Mouse (Mus musculus): ENCODE measurements at regions not wholly inside any gene's neighbourhood (a gene's known extent, or its start where the extent isn't known, plus 50 kb on each side); places are given as distances from the start of the nearest gene placed in this dataset.

DNA sequence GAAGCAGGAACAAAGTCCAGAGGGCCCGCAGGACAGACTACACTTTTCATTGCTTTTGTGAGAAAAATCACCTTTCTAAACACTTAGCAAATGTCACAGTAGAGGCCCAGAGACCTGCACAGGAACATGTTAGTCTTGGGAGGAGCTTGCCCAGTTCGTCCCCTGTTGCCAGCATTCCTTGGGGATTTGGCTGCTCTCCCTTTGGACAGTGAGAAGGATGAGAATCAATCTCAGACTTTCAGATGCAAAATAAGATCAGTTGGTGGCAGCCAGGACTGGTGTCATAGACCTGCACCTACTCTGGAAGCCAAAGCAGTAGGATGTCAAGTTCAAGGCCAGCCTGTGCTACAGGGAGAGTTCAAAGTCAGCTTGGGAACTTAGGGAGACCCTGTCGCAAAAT lies 80.7 kb upstream of the Tpm1 start:
- no peak overlapping the region for H3K4me2 ChIP-seq (ENCODE audit: low read depth)
- H3K4me3 ChIP-seq, result no peak overlapping the region
- no peaks in the 10 kb centered on the region for H3K36me3 ChIP-seq (ENCODE audit: control insufficient read depth, insufficient read depth)
- TF ChIP-seq POLR2AphosphoS2 (IDR thresholded peaks at IDR 0.05; ENCODE audit: insufficient read length, low read depth), result no peak
- no peak for TF ChIP-seq MYOG (IDR thresholded peaks at IDR 0.05; ENCODE audit: control insufficient read depth in 1 of 3, insufficient read depth in 1 of 3, insufficient read length in 2 of 3, low read depth in 2 of 3)
- no peak for TF ChIP-seq TCF12 (IDR thresholded peaks at IDR 0.05; ENCODE audit: insufficient read depth, poor library complexity, severe bottlenecking)
- no peaks in the 10 kb centered on the region for H3K79me2 ChIP-seq (ENCODE audit: control insufficient read depth, insufficient read depth)
- H3ac ChIP-seq (ENCODE audit: control insufficient read depth, insufficient read length), result no peak overlapping the region
- H3K27me3 ChIP-seq (ENCODE audit: control insufficient read depth, insufficient read depth, insufficient read length), result no peaks in the 10 kb centered on the region

DNA sequence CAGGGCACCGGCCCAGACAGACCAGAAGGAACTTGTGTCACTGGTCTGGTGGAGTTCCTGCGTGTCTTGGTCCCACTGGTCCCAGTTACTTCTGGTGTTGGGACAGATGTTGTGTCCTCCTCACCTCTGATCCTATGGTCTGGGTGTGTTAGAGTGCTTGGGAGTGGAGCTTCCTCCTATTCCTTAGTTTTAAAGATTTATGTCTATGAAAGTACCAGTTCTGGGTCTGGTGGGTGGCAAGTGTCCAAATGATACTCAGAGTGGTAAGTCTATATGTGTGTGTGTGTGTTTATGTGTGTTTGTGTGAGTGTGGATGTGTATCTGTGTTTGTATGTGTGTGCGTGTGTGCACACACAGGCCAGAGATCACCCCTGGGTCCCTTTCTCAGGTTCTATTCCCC lies 79.9 kb upstream of the Tpm1 start:
- no peak overlapping the region for H3K4me2 ChIP-seq (ENCODE audit: low read depth)
- TF ChIP-seq POLR2A (IDR thresholded peaks at IDR 0.05; ENCODE audit: insufficient read length, low read depth), result no peak
- TF ChIP-seq SRF (IDR thresholded peaks at IDR 0.05; ENCODE audit: control insufficient read depth, insufficient read length, low read depth), result no peak
- H3K27me3 ChIP-seq (ENCODE audit: control insufficient read depth, insufficient read depth, insufficient read length), result no peaks in the 10 kb centered on the region
- H3ac ChIP-seq (ENCODE audit: control insufficient read depth, insufficient read length), result no peak overlapping the region
- H3K4me3 ChIP-seq, result no peak overlapping the region
- H3K79me2 ChIP-seq (ENCODE audit: control insufficient read depth, insufficient read depth), result no peaks in the 10 kb centered on the region
- no peaks in the 10 kb centered on the region for H3K36me3 ChIP-seq (ENCODE audit: control insufficient read depth, insufficient read depth)

DNA sequence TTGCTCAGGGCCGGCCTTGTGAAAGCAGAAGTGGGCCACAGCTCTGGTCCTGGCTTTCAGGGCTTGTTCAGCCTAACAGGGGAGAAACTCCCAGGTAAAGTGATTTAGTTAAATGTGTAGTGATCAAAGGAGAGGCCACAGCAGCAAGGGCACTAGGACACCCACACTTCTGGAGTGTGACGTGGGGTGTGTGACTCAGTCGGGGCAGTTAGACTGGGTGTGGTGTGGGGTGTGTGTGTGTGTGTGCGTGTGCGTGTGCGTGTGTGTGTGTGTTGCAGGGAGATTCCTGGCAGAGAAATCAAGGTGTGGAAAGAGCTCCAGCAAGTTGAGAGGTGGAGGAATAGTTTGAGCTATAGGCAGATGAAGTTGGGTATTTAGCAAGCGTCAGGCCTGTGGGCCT lies 72.5 kb upstream of the Tpm1 start:
- no peaks in the 10 kb centered on the region for H3K36me3 ChIP-seq (ENCODE audit: control insufficient read depth, insufficient read depth)
- H3K79me2 ChIP-seq (ENCODE audit: control insufficient read depth, insufficient read depth), result no peaks in the 10 kb centered on the region
- no peaks in the 10 kb centered on the region for H3K27me3 ChIP-seq (ENCODE audit: control insufficient read depth, insufficient read depth, insufficient read length)
- no peak overlapping the region for H3K4me3 ChIP-seq
- no peak for TF ChIP-seq REST (IDR thresholded peaks at IDR 0.05; ENCODE audit: insufficient read depth, insufficient read length)
- no peak for TF ChIP-seq POLR2A (IDR thresholded peaks at IDR 0.05; ENCODE audit: insufficient read length, low read depth)
- TF ChIP-seq CEBPB (IDR thresholded peaks at IDR 0.05; ENCODE audit: insufficient read depth, poor library complexity, severe bottlenecking), result no peak
- TF ChIP-seq MYOD1 (IDR thresholded peaks at IDR 0.05; ENCODE audit: control insufficient read depth in 1 of 3, insufficient read length in 2 of 3, low read depth in 2 of 3), result no peak
- TF ChIP-seq SRF (IDR thresholded peaks at IDR 0.05; ENCODE audit: control insufficient read depth, insufficient read length, low read depth), result no peak
- no peak for TF ChIP-seq E2F4 (IDR thresholded peaks at IDR 0.05; ENCODE audit: insufficient read depth)
- TF ChIP-seq TCF3 (IDR thresholded peaks at IDR 0.05; ENCODE audit: insufficient read length, low read depth), result no peak
- no peak for TF ChIP-seq MAX (IDR thresholded peaks at IDR 0.05; ENCODE audit: low read depth)
- no peak for TF ChIP-seq POLR2AphosphoS2 (IDR thresholded peaks at IDR 0.05; ENCODE audit: insufficient read length, low read depth)
- TF ChIP-seq MYOG (IDR thresholded peaks at IDR 0.05; ENCODE audit: control insufficient read depth in 1 of 3, insufficient read depth in 1 of 3, insufficient read length in 2 of 3, low read depth in 2 of 3), result no peak
- TF ChIP-seq TCF12 (IDR thresholded peaks at IDR 0.05; ENCODE audit: insufficient read depth, poor library complexity, severe bottlenecking), result no peak
- no peak for TF ChIP-seq USF1 (IDR thresholded peaks at IDR 0.05; ENCODE audit: low read depth)
- no peak overlapping the region for H3ac ChIP-seq (ENCODE audit: control insufficient read depth, insufficient read length)
- H3K4me2 ChIP-seq (ENCODE audit: low read depth), result no peak overlapping the region

DNA sequence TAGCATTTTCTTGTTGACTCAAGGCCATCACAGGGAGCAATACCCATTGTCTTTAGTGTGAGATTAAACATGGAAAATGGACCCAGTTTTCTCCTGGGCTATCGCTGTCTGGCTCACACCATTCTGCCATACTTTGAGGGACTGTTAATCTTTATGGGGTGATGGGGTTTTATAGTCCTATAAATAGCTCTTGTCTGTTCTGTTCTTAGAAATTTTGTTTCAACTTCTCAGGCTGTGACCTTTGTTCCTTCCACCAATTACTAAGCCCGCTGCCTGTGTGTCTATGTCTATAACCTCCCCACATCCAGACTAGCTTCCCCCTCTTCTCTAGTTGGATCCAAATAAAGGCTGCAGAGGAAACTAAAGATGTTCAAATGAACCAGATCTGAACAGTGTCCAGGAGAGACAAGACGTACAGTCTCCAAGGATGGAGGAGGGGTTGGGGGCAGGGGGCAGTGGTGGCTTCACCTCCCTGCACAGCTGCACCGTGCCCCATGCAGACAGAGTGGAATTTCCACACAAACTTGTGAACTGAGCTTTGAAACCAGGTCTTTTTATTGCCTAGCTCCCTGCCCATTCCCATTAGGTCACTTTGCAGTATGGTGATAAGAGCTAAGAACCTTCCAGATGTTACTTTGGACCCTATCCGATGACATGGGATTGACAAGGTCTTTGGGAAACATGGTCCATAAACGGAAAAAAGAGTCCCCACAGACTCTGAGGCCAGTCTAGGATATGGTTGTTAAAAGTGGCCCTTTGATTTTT lies 69.9 kb upstream of the Tpm1 start:
- TF ChIP-seq TCF12 (IDR thresholded peaks at IDR 0.05; ENCODE audit: insufficient read depth, poor library complexity, severe bottlenecking) (no peak), MYOD1 (IDR thresholded peaks at IDR 0.05; ENCODE audit: control insufficient read depth in 1 of 3, insufficient read length in 2 of 3, low read depth in 2 of 3) (peak in 1 of 3 experiments; percentile 26)
- no peak overlapping the region for H3ac ChIP-seq (ENCODE audit: control insufficient read depth, insufficient read length)
- no peak overlapping the region for H3K4me2 ChIP-seq (ENCODE audit: low read depth)
- H3K79me2 ChIP-seq (ENCODE audit: control insufficient read depth, insufficient read depth), result no peaks in the 10 kb centered on the region
- H3K27me3 ChIP-seq (ENCODE audit: control insufficient read depth, insufficient read depth, insufficient read length), result no peaks in the 10 kb centered on the region
- H3K36me3 ChIP-seq (ENCODE audit: control insufficient read depth, insufficient read depth), result no peaks in the 10 kb centered on the region
- no peak overlapping the region for H3K4me3 ChIP-seq

DNA sequence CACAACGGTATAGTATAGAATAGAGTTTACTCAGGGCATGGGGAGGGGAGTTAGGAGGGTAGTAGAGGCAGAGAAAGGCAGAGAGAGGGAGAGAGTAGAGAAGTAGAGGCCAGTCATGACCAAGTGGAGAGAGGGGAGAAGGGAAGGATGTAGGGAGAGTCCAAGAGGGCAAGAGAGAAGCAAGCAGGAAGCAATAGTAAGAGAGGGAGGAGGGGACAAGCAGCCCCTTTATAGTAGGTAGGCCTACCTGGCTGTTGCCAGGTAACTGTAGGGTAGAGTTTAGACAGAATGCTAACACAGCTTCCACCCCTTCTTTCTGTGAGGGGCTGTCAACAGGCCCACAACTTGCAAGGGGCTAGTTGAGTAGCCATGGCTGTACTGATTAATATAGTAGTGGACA lies 69.2 kb upstream of the Tpm1 start:
- Histone ChIP-seq H3K27me3 (ENCODE audit: control insufficient read depth, insufficient read depth, insufficient read length) (no peaks in the 10 kb centered on the region), H3K4me2 (ENCODE audit: low read depth) (no peak overlapping the region)

DNA sequence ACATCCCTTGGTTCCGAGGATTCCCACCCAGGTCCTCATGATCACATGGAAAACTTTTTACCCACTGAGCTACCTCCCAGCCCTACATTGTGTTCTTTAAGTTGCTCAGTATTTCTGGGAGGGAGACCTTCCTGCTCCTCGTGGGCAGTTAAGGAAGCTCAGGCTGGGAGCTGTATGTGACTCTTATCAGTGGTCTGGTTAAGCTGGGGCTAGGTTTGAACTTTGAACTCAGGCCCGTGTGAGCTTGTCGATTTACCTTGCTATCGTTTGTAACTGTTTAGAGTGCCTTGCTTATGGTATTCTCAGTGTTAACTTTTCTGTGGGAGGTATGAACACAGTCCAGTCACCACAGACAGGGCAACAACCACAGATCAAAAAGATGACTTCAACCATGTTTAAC lies 68.4 kb upstream of the Tpm1 start:
- Histone ChIP-seq H3K4me2 (ENCODE audit: low read depth) (no peak overlapping the region), H3K4me3 (no peak overlapping the region), H3K79me2 (ENCODE audit: control insufficient read depth, insufficient read depth) (no peaks in the 10 kb centered on the region), H3K27me3 (ENCODE audit: control insufficient read depth, insufficient read depth, insufficient read length) (no peaks in the 10 kb centered on the region), H3K36me3 (ENCODE audit: control insufficient read depth, insufficient read depth) (no peaks in the 10 kb centered on the region), H3ac (ENCODE audit: control insufficient read depth, insufficient read length) (no peak overlapping the region)
- no peak for TF ChIP-seq POLR2A (IDR thresholded peaks at IDR 0.05; ENCODE audit: insufficient read length, low read depth)
- TF ChIP-seq MYOG (IDR thresholded peaks at IDR 0.05; ENCODE audit: control insufficient read depth in 1 of 3, insufficient read depth in 1 of 3, insufficient read length in 2 of 3, low read depth in 2 of 3), result no peak
- TF ChIP-seq REST (IDR thresholded peaks at IDR 0.05; ENCODE audit: insufficient read depth, insufficient read length), result no peak
- no peak for TF ChIP-seq MYOD1 (IDR thresholded peaks at IDR 0.05; ENCODE audit: control insufficient read depth in 1 of 3, insufficient read length in 2 of 3, low read depth in 2 of 3)
- no peak for TF ChIP-seq CEBPB (IDR thresholded peaks at IDR 0.05; ENCODE audit: insufficient read depth, poor library complexity, severe bottlenecking)
- TF ChIP-seq SRF (IDR thresholded peaks at IDR 0.05; ENCODE audit: control insufficient read depth, insufficient read length, low read depth), result no peak
- no peak for TF ChIP-seq USF1 (IDR thresholded peaks at IDR 0.05; ENCODE audit: low read depth)
- no peak for TF ChIP-seq POLR2AphosphoS2 (IDR thresholded peaks at IDR 0.05; ENCODE audit: insufficient read length, low read depth)
- TF ChIP-seq MAX (IDR thresholded peaks at IDR 0.05; ENCODE audit: low read depth), result no peak
- TF ChIP-seq TCF3 (IDR thresholded peaks at IDR 0.05; ENCODE audit: insufficient read length, low read depth), result no peak
- TF ChIP-seq E2F4 (IDR thresholded peaks at IDR 0.05; ENCODE audit: insufficient read depth), result no peak
- TF ChIP-seq TCF12 (IDR thresholded peaks at IDR 0.05; ENCODE audit: insufficient read depth, poor library complexity, severe bottlenecking), result no peak

More for the DNA sequence above, 69.2 kb upstream of the Tpm1 start:
- no peak overlapping the region for H3ac ChIP-seq (ENCODE audit: control insufficient read depth, insufficient read length)
- H3K79me2 ChIP-seq (ENCODE audit: control insufficient read depth, insufficient read depth), result no peaks in the 10 kb centered on the region
- H3K4me3 ChIP-seq, result no peak overlapping the region
- TF ChIP-seq USF1 (IDR thresholded peaks at IDR 0.05; ENCODE audit: low read depth) (no peak), MAX (IDR thresholded peaks at IDR 0.05; ENCODE audit: low read depth) (no peak), TCF12 (IDR thresholded peaks at IDR 0.05; ENCODE audit: insufficient read depth, poor library complexity, severe bottlenecking) (no peak), POLR2A (IDR thresholded peaks at IDR 0.05; ENCODE audit: insufficient read length, low read depth) (no peak)
- H3K36me3 ChIP-seq (ENCODE audit: control insufficient read depth, insufficient read depth), result no peaks in the 10 kb centered on the region
